Mouse (Mus musculus): ENCODE data around the gene 2010111I01Rik. TPM values are rescaled to one million over a fixed set of nuclear protein-coding genes. Genes with fewer than 3 reads are reported as not detected.

2010111I01Rik gene
- total and polyA plus RNA-seq, 3 experiments, result 26.3 to 32.7 TPM; not detected in 1

GRCm38 (mm10) chr13:63073911-63074675, 109.4 kb downstream of the 2010111I01Rik start:
- TF ChIP-seq NELFE (IDR thresholded peaks at IDR 0.05; ENCODE audit: low read depth, low read length) (no peak), ZNF384 (IDR thresholded peaks at IDR 0.05; ENCODE audit: low read depth, low read length) (no peak), TAL1 (IDR thresholded peaks at IDR 0.05; ENCODE audit: low read length) (no peak), ZC3H11A (IDR thresholded peaks at IDR 0.05; ENCODE audit: low read depth, low read length) (no peak)
- H3K36me3 ChIP-seq (ENCODE audit: control insufficient read depth in 1 of 2, insufficient read depth in 2 of 2, low read length in 2 of 2), result no peaks in the 10 kb centered on the region
- peaks cover 0 to 2% of the 10 kb centered on the region in 2 experiments; a peak in 2 of 4 replicates for H3K4me1 ChIP-seq (ENCODE audit: control insufficient read depth in 1 of 2, insufficient read depth in 2 of 2, low read length in 2 of 2)
- peak; percentile 20 for DNase-seq (ENCODE audit: low read depth, low spot score)
- no peaks in the 10 kb centered on the region for H3K9me3 ChIP-seq (replicated peaks; ENCODE audit: insufficient read depth, low read length)
- no peaks in the 10 kb centered on the region for H3K79me2 ChIP-seq (ENCODE audit: control insufficient read depth, insufficient read depth, low read length, poor library complexity)
- no peak overlapping the region for H3K27ac ChIP-seq (ENCODE audit: control insufficient read depth, low read depth, low read length)
- no peaks in the 10 kb centered on the region for H3K27me3 ChIP-seq (ENCODE audit: control insufficient read depth in 1 of 2, insufficient read depth in 2 of 2, low read length in 2 of 2)
- no peak overlapping the region for H3K4me3 ChIP-seq (ENCODE audit: control insufficient read depth in 1 of 2, insufficient read depth in 1 of 2, low read depth in 2 of 2, low read length in 2 of 2)
- no peak overlapping the region for H3K9ac ChIP-seq (ENCODE audit: control insufficient read depth, low read depth, low read length, poor library complexity, severe bottlenecking)

- no peak for DNase-seq (ENCODE audit: low read depth, low spot score)
- H3K27ac ChIP-seq (ENCODE audit: control insufficient read depth, low read depth, low read length), result no peak overlapping the region
- H3K9me3 ChIP-seq (replicated peaks; ENCODE audit: insufficient read depth, low read length), result no peaks in the 10 kb centered on the region
- no peak overlapping the region for H3K9ac ChIP-seq (ENCODE audit: control insufficient read depth, low read depth, low read length, poor library complexity, severe bottlenecking)
- peaks cover 0 to 2% of the 10 kb centered on the region in 2 experiments; a peak in 2 of 4 replicates for H3K4me1 ChIP-seq (ENCODE audit: control insufficient read depth in 1 of 2, insufficient read depth in 2 of 2, low read length in 2 of 2)
- no peaks in the 10 kb centered on the region for H3K27me3 ChIP-seq (ENCODE audit: control insufficient read depth in 1 of 2, insufficient read depth in 2 of 2, low read length in 2 of 2)
- H3K36me3 ChIP-seq (ENCODE audit: control insufficient read depth in 1 of 2, insufficient read depth in 2 of 2, low read length in 2 of 2), result no peaks in the 10 kb centered on the region
- no peaks in the 10 kb centered on the region for H3K79me2 ChIP-seq (ENCODE audit: control insufficient read depth, insufficient read depth, low read length, poor library complexity)
- H3K4me3 ChIP-seq (ENCODE audit: control insufficient read depth in 1 of 2, insufficient read depth in 1 of 2, low read depth in 2 of 2, low read length in 2 of 2), result no peak overlapping the region
- TF ChIP-seq RAD21 (IDR thresholded peaks at IDR 0.05; ENCODE audit: low read depth, low read length), result no peak
- no peak for TF ChIP-seq EP300 (IDR thresholded peaks at IDR 0.05; ENCODE audit: low read depth in 1 of 2, low read length in 2 of 2)
- TF ChIP-seq NELFE (IDR thresholded peaks at IDR 0.05; ENCODE audit: low read depth, low read length), result no peak
- no peak for TF ChIP-seq ZC3H11A (IDR thresholded peaks at IDR 0.05; ENCODE audit: low read depth, low read length)
- no peak for TF ChIP-seq MYC (IDR thresholded peaks at IDR 0.05; ENCODE audit: low read depth, low read length)
- TF ChIP-seq CHD2 (IDR thresholded peaks at IDR 0.05; ENCODE audit: low read length), result no peak
- TF ChIP-seq POLR2AphosphoS5 (IDR thresholded peaks at IDR 0.05; ENCODE audit: borderline replicate concordance, low read depth, low read length), result no peak
- no peak for TF ChIP-seq UBTF (IDR thresholded peaks at IDR 0.05; ENCODE audit: borderline replicate concordance, insufficient read depth, low read depth, low read length)
- TF ChIP-seq ZMIZ1 (IDR thresholded peaks at IDR 0.05; ENCODE audit: low read depth, low read length), result no peak
- no peak for TF ChIP-seq NRF1 (IDR thresholded peaks at IDR 0.05; ENCODE audit: insufficient read depth, low read depth, low read length, poor library complexity, severe bottlenecking)
- no peak for TF ChIP-seq GABPA (IDR thresholded peaks at IDR 0.05; ENCODE audit: low read depth, low read length)
- TF ChIP-seq TBP (IDR thresholded peaks at IDR 0.05; ENCODE audit: low read depth, low read length), result no peak
- no peak for TF ChIP-seq MXI1 (IDR thresholded peaks at IDR 0.05; ENCODE audit: low read depth, low read length)
- no peak for TF ChIP-seq CTCF (IDR thresholded peaks at IDR 0.05 in 2 of 3, conservative IDR thresholded peaks at IDR 0.05 in 1 of 3; ENCODE audit: control insufficient read depth in 1 of 3, insufficient read depth in 1 of 3, low read depth in 2 of 3, low read length in 3 of 3, poor library complexity in 1 of 3, severe bottlenecking in 1 of 3)
- TF ChIP-seq MAX (IDR thresholded peaks at IDR 0.05; ENCODE audit: low read length), result no peak
Measured at GRCm38 (mm10) chr13:63074676-63074991, 109.9 kb downstream of the 2010111I01Rik start.

All from MEL (cell line).